ENCODE assay signal across 10 mouse cellular contexts in genomic region chr2:167344871-167345507, GRCm38 (mm10). TPM values are rescaled to one million over a fixed set of nuclear protein-coding genes. Genes with fewer than 3 reads are reported as not detected.
DNase-seq lines count a peak whose midpoint lies in the region; ATAC-seq and TF ChIP-seq lines count a peak whose summit lies in the region.
"Had no signal": no experiment of that assay in that cellular context is flagged by ENCODE, and none has a peak within 500 bp of the region (broad histone marks: within the 10 kb centered on the region; RNA-seq: fewer than 3 reads in every experiment).

No protein-coding gene starts in this region.

- intact Hi-C loops in gastrocnemius, postnatal 14 days (cut with DNase I; ENCODE audit: low total_unique reads): no loop called here

- no peaks in the 10 kb centered on the region for H3K27me3 ChIP-seq in heart, embryonic 13.5 days (replicated peaks)
- H3K27me3 ChIP-seq in megakaryocyte, embryonic 14.5 days (replicated peaks): peaks cover 49% of the 10 kb centered on the region

- H3K36me3 ChIP-seq in heart, embryonic 13.5 days: peaks cover 4% of the 10 kb centered on the region; the same call in 1 of the 2 replicates
- H3K36me3 ChIP-seq in megakaryocyte, embryonic 14.5 days (replicated peaks; ENCODE audit: low read length): no peaks in the 10 kb centered on the region
- H3K36me3 ChIP-seq: stomach, embryonic 15.5 days had no signal

- peak overlapping the region; percentile 50; the same call in 1 of the 2 replicates for H3K4me2 ChIP-seq in heart, embryonic 13.5 days
- H3K4me2 ChIP-seq: stomach, embryonic 15.5 days had no signal

- H3K9ac ChIP-seq in heart, embryonic 13.5 days: peak overlapping the region; percentile 10; the same call in 1 of the 2 replicates
- H3K9ac ChIP-seq: stomach, embryonic 15.5 days had no signal

- H3K9me3 ChIP-seq in heart, embryonic 13.5 days: no peaks in the 10 kb centered on the region
- peaks cover 3% of the 10 kb centered on the region; the same call in 1 of the 2 replicates for H3K9me3 ChIP-seq in megakaryocyte, embryonic 14.5 days
- H3K9me3 ChIP-seq: stomach, embryonic 15.5 days had no signal

- DNase-seq in heart, adult 11 months: no peak
- no peak for DNase-seq in adrenal gland, postnatal 14 days
- no peak for DNase-seq in gastrocnemius, postnatal 14 days
- DNase-seq: heart, postnatal 4 days; lung, postnatal 4 days had no signal

- no peak overlapping the region for H3K4me3 ChIP-seq in heart, embryonic 13.5 days
- H3K4me3 ChIP-seq in megakaryocyte, embryonic 14.5 days (replicated peaks): peak overlapping the region; percentile 15
- no peak overlapping the region for H3K4me3 ChIP-seq in bone marrow, adult 2 months (replicated peaks; ENCODE audit: control insufficient read depth, low read depth, low read length)
- H3K4me3 ChIP-seq: stomach, embryonic 15.5 days had no signal

- peak; percentile 27; the same call in 1 of the 2 replicates for TF ChIP-seq CTCF in bone marrow, adult 2 months (IDR thresholded peaks at IDR 0.05; ENCODE audit: control insufficient read depth, insufficient read depth, low read length)

- no peak for TF ChIP-seq POLR2A in bone marrow, adult 2 months (IDR thresholded peaks at IDR 0.05; ENCODE audit: borderline replicate concordance, control insufficient read depth, low read depth, low read length)

- no peak for ATAC-seq in heart, embryonic 13.5 days (ENCODE audit: extremely low read depth, insufficient number of reproducible peaks, low FRiP score, low TSS enrichment)
- ATAC-seq in megakaryocyte, adult 5-6 weeks (ENCODE audit: poor library complexity, severe bottlenecking): no peak

- whole genome bisulfite sequencing in heart, embryonic 13.5 days: 49% methylated on average over 5 of the region's 5 CpGs
- WGBS in bone marrow, adult 2 months: 17% methylated on average over 5 of the region's 5 CpGs

- peaks cover 61% of the 10 kb centered on the region for H3K4me1 ChIP-seq in heart, embryonic 13.5 days
- H3K4me1 ChIP-seq in megakaryocyte, embryonic 14.5 days: peaks cover 59% of the 10 kb centered on the region
- no peaks in the 10 kb centered on the region for H3K4me1 ChIP-seq in bone marrow, adult 2 months (ENCODE audit: control insufficient read depth, insufficient read depth, low read length)

- H3K27ac ChIP-seq in heart, embryonic 13.5 days (replicated peaks): 0 out of 2 replicates have a peak overlapping the region, but pooled peaks have one; percentile 12
- no peak overlapping the region for H3K27ac ChIP-seq in bone marrow, adult 2 months (ENCODE audit: control insufficient read depth, insufficient read depth, low read depth, low read length, poor library complexity)
- H3K27ac ChIP-seq: stomach, embryonic 15.5 days had no signal

RNA-seq across cellular contexts. Expression of gene B4galt5, which starts 4.0 kb away (rescaled TPM):
- polyA plus RNA-seq in heart, embryonic 13.5 days (2015; fragmentation: Nextera tagmentation; extraction: Ambion mirVana): 8.8 and 9.7 TPM in 2 replicates
- 3.7 and 4.1 TPM in 2 replicates for polyA plus RNA-seq in megakaryocyte, embryonic 14.5 days (2012; ENCODE audit: insufficient read depth, low replicate concordance)
- total RNA-seq in megakaryocyte, adult 5-6 weeks (2015): 62.5 and 80.6 TPM in 2 replicates
- total RNA-seq in megakaryocyte, adult 5-6 weeks (2017): 52.4 and 67.3 TPM in 2 replicates
- polyA plus RNA-seq in bone marrow, adult 2 months (2011; ENCODE audit: insufficient read depth, insufficient read length, low replicate concordance, missing spikeins): 3.7 and 5.7 TPM in 2 replicates
- 75.6 and 77.7 TPM in 2 replicates for total RNA-seq in adrenal gland, postnatal 14 days (2021)
- total RNA-seq in gastrocnemius, postnatal 14 days (2021): 10 to 100 TPM; 15.0 to 17.6 TPM
